Mouse (Mus musculus) hindbrain, embryonic 11.5 days (tissue): Measurements from ENCODE around the gene Mybpc2. TPM values are rescaled to one million over a fixed set of nuclear protein-coding genes. Genes with fewer than 3 reads are reported as not detected.
A peak's percentile ranks its signal among the peaks of the same experiment; 100 is the strongest.

Source experiments
- ATAC-seq: fragments of 200-750 bp; cut with Nextera tagmentation; 2 replicates; pipeline ENCODE4 v1.8.0; 2017; ENCODE audit warnings: mild to moderate bottlenecking, moderate TSS enrichment, moderate library complexity; ENCODE audit not compliant: low FRiP score
- DNase-seq: peaks from one replicate; pipeline ENCODE4 v3.0.0-alpha.2; 2015; ENCODE audit warnings: low spot score
- H3K27ac ChIP-seq: fragments of 300-500 bp; sonication (generic); 2 replicates; pipeline ENCODE4 v1.5.1; 2014; ENCODE audit warnings: mild to moderate bottlenecking, low read depth, low read length
- H3K27me3 ChIP-seq: fragments of 300-500 bp; sonication (generic); 2 replicates; pipeline ENCODE4 v1.6.1; 2014; ENCODE audit warnings: mild to moderate bottlenecking, low read length, moderate library complexity, mixed read lengths; ENCODE audit not compliant: control insufficient read depth, insufficient read depth
- H3K36me3 ChIP-seq: fragments of 300-500 bp; sonication (generic); 2 replicates; pipeline ENCODE4 v1.6.1; 2014; ENCODE audit warnings: mild to moderate bottlenecking, low read length, moderate library complexity, mixed read lengths; ENCODE audit not compliant: control insufficient read depth, insufficient read depth
- H3K4me1 ChIP-seq: fragments of 300-500 bp; sonication (generic); replicated peaks from 2 replicates; pipeline ENCODE4 v1.6.1; 2014; ENCODE audit warnings: low read length, mixed read lengths; ENCODE audit not compliant: control insufficient read depth, insufficient read depth
- H3K4me2 ChIP-seq: fragments of 300-500 bp; sonication (generic); replicated peaks from 2 replicates; pipeline ENCODE4 v1.6.1; 2014; ENCODE audit warnings: mild to moderate bottlenecking, low read depth, low read length
- H3K4me3 ChIP-seq: fragments of 300-500 bp; sonication (generic); 2 replicates; pipeline ENCODE4 v1.5.1; 2014; ENCODE audit warnings: low read depth, low read length
- H3K9ac ChIP-seq: fragments of 300-500 bp; sonication (generic); 2 replicates; pipeline ENCODE4 v1.6.1; 2014; ENCODE audit warnings: low read depth, low read length
- H3K9me3 ChIP-seq: fragments of 300-500 bp; sonication (generic); 2 replicates; pipeline ENCODE4 v1.6.1; 2016; ENCODE audit warnings: low read length; ENCODE audit not compliant: control insufficient read depth
- WGBS: fragments of 180-500 bp; shearing (Covaris S2); extraction: QIAGEN DNeasy Blood & Tissue Kit; methylation state at CpG from one replicate; pipeline ENCODE4 v1.1.7; 2014; 5-methylcytosine and 5-hydroxymethylcytosine counted together
- polyA plus RNA-seq: library from polyadenylated mRNA; unstranded; fragments of >200 nt; fragmentation: Nextera tagmentation; extraction: Ambion mirVana; gene quantifications from 2 replicates; pipeline ENCODE4 v1.2.1, GENCODE M21; 2014

Mybpc2 gene
- polyA plus RNA-seq, 1 experiment from 2014 or later = 0.19 TPM

DNA sequence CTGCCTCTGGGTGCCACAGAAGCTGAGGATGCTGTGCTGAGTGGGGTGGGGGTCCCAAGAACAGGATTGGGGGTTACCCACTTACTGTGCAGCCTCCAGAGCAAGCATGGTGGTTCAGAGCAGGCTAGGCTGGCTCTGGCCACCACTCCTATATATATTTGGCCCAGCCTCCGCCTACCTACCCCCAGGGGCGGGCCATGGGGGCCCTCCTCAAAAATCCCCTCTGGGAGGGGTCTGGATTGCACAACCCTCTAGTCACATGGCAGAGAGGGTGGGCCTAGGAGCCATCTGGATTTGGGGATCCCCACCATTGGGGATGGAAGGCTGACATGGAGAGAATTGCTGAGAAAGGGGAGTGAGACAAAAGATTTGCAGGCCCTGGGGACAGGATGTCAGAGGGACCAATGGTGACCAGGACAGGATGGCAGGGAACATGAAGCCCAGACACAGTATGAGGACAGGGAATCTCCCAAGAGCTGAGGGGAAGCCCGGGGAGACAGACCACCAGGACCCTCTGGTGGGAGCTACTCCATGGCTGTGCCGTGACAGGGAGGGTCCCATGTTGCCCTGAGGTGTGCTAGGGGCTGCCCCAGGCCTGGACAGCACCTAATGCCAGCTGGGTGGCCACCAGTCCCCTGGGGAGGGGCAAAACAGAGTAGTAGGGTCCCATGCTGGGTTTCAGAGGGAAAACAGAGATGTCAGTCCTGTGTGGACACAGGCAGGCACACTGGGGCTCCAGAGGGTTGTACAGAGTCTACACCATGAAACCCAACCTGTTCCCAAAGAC, 7.7 kb upstream of the Mybpc2 start, which contains the start of gene Spib:
Gene Spib, minus strand, starts transcription at position 126 of the 787 bp plus-strand sequence.
- no peak within 1 kb of the TSS for H3K4me2 ChIP-seq
- 81% methylated on average over 4 of the region's 4 CpGs for WGBS
- peaks cover 4% of the 10 kb centered on the region; the same call in 1 of the 2 replicates for H3K4me1 ChIP-seq
- no peak within 1 kb of the TSS for H3K9ac ChIP-seq
- H3K9me3 ChIP-seq = no peaks in the 10 kb centered on the region
- ATAC-seq (no peak), DNase-seq (no peak)
- peaks cover 6% of the 10 kb centered on the region; the same call in 1 of the 2 replicates for H3K27me3 ChIP-seq
- H3K4me3 ChIP-seq = no peak within 1 kb of the TSS
- H3K36me3 ChIP-seq = 0 out of 2 replicates have a peak, but pooled peaks cover 2% of the 10 kb centered on the region
- no peak within 1 kb of the TSS for H3K27ac ChIP-seq

DNA sequence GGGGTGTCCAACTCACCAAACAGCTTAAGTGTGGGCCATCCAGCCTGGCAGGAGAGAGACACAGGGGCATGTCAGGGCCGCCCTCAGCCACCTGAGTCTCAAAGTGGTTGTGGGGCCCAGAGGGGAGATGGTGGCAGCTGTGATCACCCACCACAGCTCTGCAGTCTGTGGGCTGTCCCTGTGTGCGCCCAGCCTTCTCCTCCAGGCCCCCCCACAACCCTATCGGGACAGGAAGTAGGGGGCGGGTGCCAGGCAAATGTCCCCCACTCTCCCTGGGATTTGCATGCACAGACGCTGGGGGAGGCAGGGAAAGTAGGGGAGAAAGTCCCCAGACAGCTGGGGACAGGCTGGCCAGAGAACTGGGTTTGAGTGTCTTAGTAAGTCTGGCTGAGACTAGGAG, 6.8 kb upstream of the Mybpc2 start:
- Histone ChIP-seq H3K4me2 (no peak overlapping the region), H3K4me3 (no peak overlapping the region), H3K27ac (no peak overlapping the region), H3K9ac (no peak overlapping the region), H3K27me3 (peaks cover 6% of the 10 kb centered on the region; the same call in 1 of the 2 replicates), H3K4me1 (peaks cover 4% of the 10 kb centered on the region; the same call in 1 of the 2 replicates), H3K9me3 (no peaks in the 10 kb centered on the region), H3K36me3 (0 out of 2 replicates have a peak, but pooled peaks cover 2% of the 10 kb centered on the region)
- 51% methylated on average over 4 of the region's 5 CpGs for WGBS
- ATAC-seq (no peak), DNase-seq (no peak)

DNA sequence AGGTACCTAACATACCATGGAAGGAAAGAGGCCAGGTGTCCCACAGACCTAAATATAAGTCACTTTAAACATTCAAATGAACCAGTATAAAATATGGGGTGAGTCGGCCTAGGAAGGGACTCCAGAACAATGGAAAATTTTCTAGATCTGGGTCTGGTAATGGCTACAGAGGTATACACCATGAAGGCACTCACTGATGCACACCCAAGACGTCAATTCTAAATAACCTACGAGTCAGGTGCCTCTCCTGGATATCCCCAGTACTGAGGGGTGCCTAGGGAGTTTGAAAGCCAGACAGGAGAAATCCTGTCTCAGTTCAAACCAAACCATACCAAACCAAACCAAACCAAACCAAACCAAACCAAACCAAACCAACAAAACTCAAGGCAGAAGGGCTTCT, 6.1 kb upstream of the Mybpc2 start:
- Histone ChIP-seq H3K4me2 (no peak overlapping the region), H3K27ac (no peak overlapping the region), H3K36me3 (0 out of 2 replicates have a peak, but pooled peaks cover 2% of the 10 kb centered on the region), H3K4me3 (no peak overlapping the region), H3K9me3 (no peaks in the 10 kb centered on the region), H3K4me1 (peaks cover 4% of the 10 kb centered on the region; the same call in 1 of the 2 replicates), H3K27me3 (peaks cover 8% of the 10 kb centered on the region), H3K9ac (no peak overlapping the region)
- ATAC-seq (no peak), DNase-seq (no peak)
- WGBS = 91% methylated on average over 3 of the region's 3 CpGs

DNA sequence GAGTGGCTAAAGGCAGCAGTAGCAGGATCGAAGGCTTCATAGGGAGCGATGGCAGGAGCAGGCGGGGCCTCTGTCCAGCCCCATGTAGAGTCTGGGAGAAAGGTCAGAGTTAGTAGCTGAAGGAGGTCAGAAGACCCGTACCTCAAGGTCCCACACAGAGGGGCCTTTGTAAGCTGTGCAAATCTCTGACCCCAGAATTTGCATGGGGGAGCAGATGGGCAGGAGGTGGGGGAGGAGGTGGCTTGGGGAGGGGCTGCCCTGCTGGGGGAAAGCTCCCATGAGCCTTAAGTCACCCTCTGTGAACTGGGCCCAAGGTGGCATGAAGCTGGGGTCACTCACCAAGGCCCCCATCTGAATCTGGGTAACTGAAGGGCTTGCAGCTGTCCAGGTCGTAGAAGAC, 5.1 kb upstream of the Mybpc2 start:
- WGBS = 60% methylated on average over 5 of the region's 5 CpGs
- DNase-seq (no peak), ATAC-seq (no peak)
- Histone ChIP-seq H3K9me3 (no peaks in the 10 kb centered on the region), H3K36me3 (0 out of 2 replicates have a peak, but pooled peaks cover 2% of the 10 kb centered on the region), H3K27me3 (peaks cover 16% of the 10 kb centered on the region), H3K27ac (no peak overlapping the region), H3K4me2 (no peak overlapping the region), H3K4me1 (peaks cover 4% of the 10 kb centered on the region; the same call in 1 of the 2 replicates), H3K4me3 (no peak overlapping the region), H3K9ac (no peak overlapping the region)

DNA sequence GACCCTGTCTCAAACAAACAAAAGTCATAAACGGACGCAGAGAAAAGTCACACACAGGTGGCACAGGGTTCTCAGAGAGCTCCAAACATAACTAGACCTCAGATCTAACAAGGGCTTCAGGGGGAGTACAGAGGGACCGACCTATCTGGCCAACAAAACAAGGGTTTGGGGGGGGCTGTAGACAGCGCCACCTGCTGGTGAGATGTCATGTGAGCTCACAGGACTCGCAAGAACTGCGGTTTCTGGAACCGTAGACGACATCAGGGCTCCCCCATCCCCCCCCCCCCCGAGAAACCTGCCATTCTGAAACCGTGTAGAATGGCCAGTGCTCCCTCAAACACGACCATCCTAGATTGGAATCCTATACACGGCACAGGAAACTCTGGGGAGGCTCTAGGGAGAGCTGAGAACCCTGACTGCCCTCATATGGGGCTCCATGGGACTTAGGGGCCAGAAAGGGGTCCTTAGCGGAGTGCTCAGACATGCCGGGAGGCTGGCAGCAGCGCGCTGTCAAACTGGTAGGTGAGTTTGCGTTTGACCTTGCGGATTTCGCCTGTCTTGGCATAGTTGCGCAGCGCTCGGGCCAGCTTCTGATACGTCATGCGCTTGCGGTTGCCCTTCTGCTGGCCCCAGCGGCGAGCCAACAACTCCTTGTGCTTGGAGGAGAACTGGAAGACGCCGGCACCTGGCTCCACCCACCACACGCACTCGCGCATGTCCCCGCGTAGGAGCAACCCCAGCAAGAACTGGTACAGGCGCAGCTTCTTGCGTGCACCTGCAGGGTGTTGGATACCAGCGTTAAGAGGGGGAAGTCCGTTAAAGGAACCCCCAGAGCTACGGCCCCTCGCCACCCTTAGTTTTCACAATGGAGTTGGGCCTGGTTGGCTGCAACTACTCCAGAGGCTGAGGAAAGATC, 3.3 kb upstream of the Mybpc2 start:
- WGBS = 6% methylated on average over 40 of the region's 40 CpGs
- peak overlapping the region; percentile 70 for H3K4me2 ChIP-seq
- peak overlapping the region; percentile 26 for H3K4me3 ChIP-seq
- H3K9me3 ChIP-seq = no peaks in the 10 kb centered on the region
- H3K27ac ChIP-seq = no peak overlapping the region
- ATAC-seq (no peak), DNase-seq (peak; percentile 80)
- peaks cover 4% of the 10 kb centered on the region; the same call in 1 of the 2 replicates for H3K4me1 ChIP-seq
- H3K27me3 ChIP-seq = peaks cover 29% of the 10 kb centered on the region
- H3K36me3 ChIP-seq = no peaks in the 10 kb centered on the region
- peak overlapping the region; percentile 49 for H3K9ac ChIP-seq

DNA sequence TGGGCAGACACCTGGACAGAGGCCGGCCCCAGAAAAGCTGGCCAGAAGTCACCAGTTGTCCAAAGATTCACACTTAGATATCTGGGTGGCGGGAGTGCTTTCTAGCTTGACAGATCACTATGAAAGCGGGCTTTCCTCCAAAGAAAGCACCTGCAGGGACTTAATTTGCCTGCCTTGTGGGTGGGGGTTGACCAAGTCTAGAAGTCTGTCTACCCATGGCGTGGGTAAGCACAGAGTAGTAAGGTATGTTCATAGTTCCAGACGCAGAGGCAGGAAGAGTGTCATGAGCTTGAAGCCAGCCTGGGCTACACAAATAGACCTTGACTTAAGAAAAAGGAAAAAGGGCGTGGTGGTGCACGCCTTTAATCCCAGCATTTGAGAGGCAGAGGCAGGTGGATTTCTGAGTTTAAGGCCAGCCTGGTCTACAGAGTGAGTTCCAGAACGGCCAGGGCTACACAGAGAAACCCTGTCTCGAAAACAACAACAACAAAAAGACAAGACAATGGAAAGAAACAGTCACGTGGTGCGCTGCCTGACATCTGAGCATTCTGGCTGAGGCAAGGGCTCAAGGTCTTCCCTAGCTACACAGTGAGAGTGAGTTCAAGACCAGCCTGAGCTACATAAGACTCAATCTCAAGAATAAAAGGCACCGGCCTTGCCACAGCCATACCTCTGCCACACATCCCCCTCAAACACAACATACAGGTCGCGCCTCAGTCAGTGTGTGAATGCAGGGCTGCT, 2.1 kb upstream of the Mybpc2 start:
- no peak for ATAC-seq
- H3K36me3 ChIP-seq = no peaks in the 10 kb centered on the region
- no peaks in the 10 kb centered on the region for H3K9me3 ChIP-seq
- H3K9ac ChIP-seq = no peak overlapping the region
- H3K4me3 ChIP-seq = no peak overlapping the region
- no peak overlapping the region for H3K4me2 ChIP-seq
- no peak overlapping the region for H3K27ac ChIP-seq
- peaks cover 37% of the 10 kb centered on the region for H3K27me3 ChIP-seq
- H3K4me1 ChIP-seq = peaks cover 4% of the 10 kb centered on the region
- DNase-seq = no peak
- WGBS = 89% methylated on average over 14 of the region's 14 CpGs

DNA sequence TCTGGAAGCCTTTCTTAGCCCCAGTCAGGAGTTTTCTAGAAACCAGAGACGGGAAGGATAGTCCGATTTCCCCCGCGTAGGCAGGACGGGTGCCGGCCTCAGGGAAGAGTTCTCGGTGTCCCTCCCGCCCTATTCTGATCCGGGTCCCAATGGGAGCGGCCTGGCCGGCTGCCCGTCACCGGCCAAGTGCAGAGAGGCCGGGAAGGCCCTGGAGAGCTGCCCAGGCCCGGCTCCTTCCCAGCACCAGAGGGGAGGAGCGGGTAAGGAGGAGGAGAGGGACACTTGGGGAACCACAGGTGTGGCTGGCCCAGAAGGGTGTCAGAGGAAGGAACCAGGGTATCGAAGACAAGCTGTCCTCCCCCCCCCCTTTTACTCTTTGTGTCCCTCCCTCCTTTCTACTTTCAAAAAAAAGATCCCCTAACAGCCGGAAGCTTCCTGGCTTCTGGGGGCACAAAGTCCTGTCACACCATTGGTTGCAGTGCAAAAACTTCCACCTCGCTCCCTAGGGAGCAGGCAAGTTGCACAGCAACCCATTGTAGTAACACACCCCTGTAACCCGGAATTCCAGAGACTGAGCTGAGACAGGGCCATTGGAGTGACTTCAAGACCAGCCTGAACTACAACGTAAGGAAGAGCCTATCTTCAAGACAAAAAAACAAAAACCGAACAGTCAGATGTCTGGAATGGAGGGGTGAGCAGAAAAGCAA, 823 bp upstream of the Mybpc2 start:
- Histone ChIP-seq H3K9me3 (no peaks in the 10 kb centered on the region), H3K27ac (no peak overlapping the region), H3K4me2 (0 out of 2 replicates have a peak overlapping the region, but pooled peaks have one; percentile 7), H3K9ac (0 out of 2 replicates have a peak overlapping the region, but pooled peaks have one; percentile 19), H3K27me3 (peaks cover 34% of the 10 kb centered on the region), H3K36me3 (no peaks in the 10 kb centered on the region), H3K4me3 (no peak overlapping the region), H3K4me1 (peaks cover 4% of the 10 kb centered on the region)
- ATAC-seq (no peak), DNase-seq (peak; percentile 20)
- 12% methylated on average over 21 of the region's 22 CpGs for WGBS
